Mouse (Mus musculus): Measurements from ENCODE around the gene Cep57l1.
"Not testable (repeated sequence)": the region's sequence is repeated elsewhere in the genome, so short reads cannot be mapped to it uniquely, and the experiment has no call there.

- not testable (repeated sequence) for TF ChIP-seq GATA1 (IDR thresholded peaks at IDR 0.05; ENCODE audit: borderline replicate concordance, low read length); FLI1 (IDR thresholded peaks at IDR 0.05; ENCODE audit: low read length)
These were observed 13.6 kb upstream of the Cep57l1 start for GRCm38 (mm10) chr10:41823282-41823675.

All from megakaryocyte, embryonic 14.5 days (primary cell).